Mouse (Mus musculus): ENCODE results near the gene Mapk11. TPM values are rescaled to one million over a fixed set of nuclear protein-coding genes. Genes with fewer than 3 reads are reported as not detected.

The Mapk11 gene
- polyA plus RNA-seq, 1 experiment = 9.1 TPM

DNA sequence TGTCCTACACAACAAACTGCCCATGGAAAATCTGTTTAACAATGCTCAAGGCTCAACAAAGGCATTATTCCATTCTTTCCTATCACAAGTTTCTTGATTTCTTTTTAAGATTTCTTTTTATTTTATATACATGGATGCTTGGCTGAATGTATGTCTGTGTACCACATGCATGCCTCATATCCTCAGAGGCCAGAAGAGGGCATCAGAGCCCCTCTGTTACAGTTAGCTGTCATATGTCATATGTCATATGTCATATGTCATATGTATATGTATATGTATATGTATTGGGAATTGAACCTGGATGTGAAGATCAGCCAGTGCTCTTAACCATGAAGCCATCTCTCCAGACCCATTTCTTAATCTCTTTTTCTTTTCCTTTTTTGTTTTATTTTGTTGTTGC, 31.4 kb downstream of the Mapk11 start:
- H3K4me2 ChIP-seq (ENCODE audit: low read depth) = no peak overlapping the region
- peaks cover 50% of the 10 kb centered on the region for H3K79me2 ChIP-seq (ENCODE audit: control insufficient read depth, insufficient read depth)
- H3K36me3 ChIP-seq (ENCODE audit: control insufficient read depth, insufficient read depth) = peaks cover 46% of the 10 kb centered on the region
- H3K4me3 ChIP-seq = no peak overlapping the region
- H3ac ChIP-seq (ENCODE audit: control insufficient read depth, insufficient read length) = no peak overlapping the region
- TF ChIP-seq CEBPB (IDR thresholded peaks at IDR 0.05; ENCODE audit: insufficient read depth, poor library complexity, severe bottlenecking) = no peak
- no peak for TF ChIP-seq MYOD1 (IDR thresholded peaks at IDR 0.05; ENCODE audit: control insufficient read depth in 1 of 3, insufficient read length in 2 of 3, low read depth in 2 of 3)
- no peak for TF ChIP-seq SRF (IDR thresholded peaks at IDR 0.05; ENCODE audit: control insufficient read depth, insufficient read length, low read depth)
- TF ChIP-seq MYOG (IDR thresholded peaks at IDR 0.05; ENCODE audit: control insufficient read depth in 1 of 3, insufficient read depth in 1 of 3, insufficient read length in 2 of 3, low read depth in 2 of 3) = no peak
- H3K27me3 ChIP-seq (ENCODE audit: control insufficient read depth, insufficient read depth, insufficient read length) = no peaks in the 10 kb centered on the region

DNA sequence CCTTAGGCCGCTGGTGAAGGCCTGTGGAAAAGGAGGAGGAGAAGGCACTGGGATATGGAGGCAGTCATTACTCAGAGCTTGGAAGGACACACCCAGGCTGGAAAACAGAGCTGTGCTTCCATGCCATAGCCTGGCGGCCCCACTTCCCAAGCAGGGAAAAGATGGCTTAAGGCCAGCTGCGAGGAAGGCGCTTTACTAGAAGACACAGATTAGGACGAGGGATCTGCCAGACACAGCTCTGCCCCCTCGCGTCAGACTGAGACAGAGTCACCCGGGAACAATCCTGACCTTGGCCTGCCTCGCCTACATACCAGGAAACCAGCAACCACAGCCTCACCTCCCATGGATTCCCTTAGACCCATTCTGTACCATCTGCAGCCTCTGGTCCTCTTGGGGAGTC, 39.3 kb downstream of the Mapk11 start:
- Histone ChIP-seq H3K4me2 (ENCODE audit: low read depth) (peak overlapping the region; percentile 22), H3K36me3 (ENCODE audit: control insufficient read depth, insufficient read depth) (peaks cover 45% of the 10 kb centered on the region), H3K27me3 (ENCODE audit: control insufficient read depth, insufficient read depth, insufficient read length) (no peaks in the 10 kb centered on the region), H3K4me3 (no peak overlapping the region), H3K79me2 (ENCODE audit: control insufficient read depth, insufficient read depth) (no peaks in the 10 kb centered on the region), H3ac (ENCODE audit: control insufficient read depth, insufficient read length) (no peak overlapping the region)
- TF ChIP-seq TCF12 (IDR thresholded peaks at IDR 0.05; ENCODE audit: insufficient read depth, poor library complexity, severe bottlenecking) (no peak), POLR2A (IDR thresholded peaks at IDR 0.05; ENCODE audit: insufficient read length, low read depth) (no peak), POLR2AphosphoS2 (IDR thresholded peaks at IDR 0.05; ENCODE audit: insufficient read length, low read depth) (peak; percentile 14), MYOG (IDR thresholded peaks at IDR 0.05; ENCODE audit: control insufficient read depth in 1 of 3, insufficient read depth in 1 of 3, insufficient read length in 2 of 3, low read depth in 2 of 3) (no peak), CEBPB (IDR thresholded peaks at IDR 0.05; ENCODE audit: insufficient read depth, poor library complexity, severe bottlenecking) (no peak), TCF3 (IDR thresholded peaks at IDR 0.05; ENCODE audit: insufficient read length, low read depth) (no peak), USF1 (IDR thresholded peaks at IDR 0.05; ENCODE audit: low read depth) (no peak), MYOD1 (IDR thresholded peaks at IDR 0.05; ENCODE audit: control insufficient read depth in 1 of 3, insufficient read length in 2 of 3, low read depth in 2 of 3) (no peak), MAX (IDR thresholded peaks at IDR 0.05; ENCODE audit: low read depth) (no peak), SRF (IDR thresholded peaks at IDR 0.05; ENCODE audit: control insufficient read depth, insufficient read length, low read depth) (peak; percentile 13), REST (IDR thresholded peaks at IDR 0.05; ENCODE audit: insufficient read depth, insufficient read length) (no peak)

DNA sequence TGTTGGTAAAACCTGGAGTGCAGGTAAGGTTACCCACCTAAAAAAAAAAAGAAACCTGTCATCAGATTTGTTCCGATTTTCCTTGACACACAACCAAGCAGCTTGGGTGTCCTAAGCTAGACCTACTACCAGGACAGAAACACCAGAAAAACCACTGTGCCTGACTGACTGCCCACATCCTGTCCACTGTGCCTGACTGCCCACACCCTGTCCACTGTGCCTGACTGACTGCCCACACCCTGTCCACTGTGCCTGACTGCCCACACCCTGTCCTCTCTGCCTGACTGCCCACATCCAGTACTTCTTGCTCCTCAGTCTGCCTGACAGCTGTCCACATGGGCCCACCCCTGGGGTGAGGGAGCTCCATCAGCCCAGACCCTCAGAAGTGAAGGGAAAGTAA, 42.5 kb downstream of the Mapk11 start:
- no peak overlapping the region for H3K4me3 ChIP-seq
- peaks cover 39% of the 10 kb centered on the region for H3K36me3 ChIP-seq (ENCODE audit: control insufficient read depth, insufficient read depth)
- H3K4me2 ChIP-seq (ENCODE audit: low read depth) = peak overlapping the region; percentile 10
- no peak overlapping the region for H3ac ChIP-seq (ENCODE audit: control insufficient read depth, insufficient read length)
- no peaks in the 10 kb centered on the region for H3K27me3 ChIP-seq (ENCODE audit: control insufficient read depth, insufficient read depth, insufficient read length)
- TF ChIP-seq TCF3 (IDR thresholded peaks at IDR 0.05; ENCODE audit: insufficient read length, low read depth) = no peak
- no peak for TF ChIP-seq CEBPB (IDR thresholded peaks at IDR 0.05; ENCODE audit: insufficient read depth, poor library complexity, severe bottlenecking)
- TF ChIP-seq MYOG (IDR thresholded peaks at IDR 0.05; ENCODE audit: control insufficient read depth in 1 of 3, insufficient read depth in 1 of 3, insufficient read length in 2 of 3, low read depth in 2 of 3) = peak in 1 of 3 experiments; percentile 48
- peak in 2 of 3 experiments; percentile 37 to 47 for TF ChIP-seq MYOD1 (IDR thresholded peaks at IDR 0.05; ENCODE audit: control insufficient read depth in 1 of 3, insufficient read length in 2 of 3, low read depth in 2 of 3)
- TF ChIP-seq POLR2AphosphoS2 (IDR thresholded peaks at IDR 0.05; ENCODE audit: insufficient read length, low read depth) = peak; percentile 41
- TF ChIP-seq POLR2A (IDR thresholded peaks at IDR 0.05; ENCODE audit: insufficient read length, low read depth) = no peak
- no peaks in the 10 kb centered on the region for H3K79me2 ChIP-seq (ENCODE audit: control insufficient read depth, insufficient read depth)

DNA sequence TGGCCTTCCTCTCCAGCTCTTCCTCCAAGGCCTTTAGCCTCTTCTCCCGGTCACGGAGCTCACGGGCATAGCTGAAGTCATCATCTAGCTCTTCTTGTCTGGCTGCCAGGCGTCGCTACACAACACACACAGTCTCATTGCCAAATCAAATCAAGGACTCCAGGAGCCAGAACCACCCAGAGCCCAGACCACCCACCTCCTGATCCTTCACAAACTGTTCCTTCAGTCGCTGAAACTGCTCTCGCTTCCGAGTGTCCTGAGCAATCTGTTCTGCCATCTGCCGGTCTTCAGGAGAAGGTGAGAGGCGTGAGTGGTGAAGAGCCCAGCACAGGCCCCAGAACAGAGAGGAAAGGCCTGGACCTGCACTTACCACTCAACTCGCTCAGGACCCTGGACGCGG, 43.4 kb downstream of the Mapk11 start:
- Histone ChIP-seq H3ac (ENCODE audit: control insufficient read depth, insufficient read length) (no peak overlapping the region), H3K79me2 (ENCODE audit: control insufficient read depth, insufficient read depth) (no peaks in the 10 kb centered on the region), H3K27me3 (ENCODE audit: control insufficient read depth, insufficient read depth, insufficient read length) (no peaks in the 10 kb centered on the region), H3K4me3 (no peak overlapping the region), H3K4me2 (ENCODE audit: low read depth) (no peak overlapping the region), H3K36me3 (ENCODE audit: control insufficient read depth, insufficient read depth) (peaks cover 37% of the 10 kb centered on the region)
- TF ChIP-seq POLR2A (IDR thresholded peaks at IDR 0.05; ENCODE audit: insufficient read length, low read depth) (no peak), E2F4 (IDR thresholded peaks at IDR 0.05; ENCODE audit: insufficient read depth) (no peak), MAX (IDR thresholded peaks at IDR 0.05; ENCODE audit: low read depth) (no peak), CEBPB (IDR thresholded peaks at IDR 0.05; ENCODE audit: insufficient read depth, poor library complexity, severe bottlenecking) (no peak), MYOD1 (IDR thresholded peaks at IDR 0.05; ENCODE audit: control insufficient read depth in 1 of 3, insufficient read length in 2 of 3, low read depth in 2 of 3) (no peak), POLR2AphosphoS2 (IDR thresholded peaks at IDR 0.05; ENCODE audit: insufficient read length, low read depth) (no peak), REST (IDR thresholded peaks at IDR 0.05; ENCODE audit: insufficient read depth, insufficient read length) (no peak), USF1 (IDR thresholded peaks at IDR 0.05; ENCODE audit: low read depth) (no peak), SRF (IDR thresholded peaks at IDR 0.05; ENCODE audit: control insufficient read depth, insufficient read length, low read depth) (no peak), TCF3 (IDR thresholded peaks at IDR 0.05; ENCODE audit: insufficient read length, low read depth) (no peak), TCF12 (IDR thresholded peaks at IDR 0.05; ENCODE audit: insufficient read depth, poor library complexity, severe bottlenecking) (no peak), MYOG (IDR thresholded peaks at IDR 0.05; ENCODE audit: control insufficient read depth in 1 of 3, insufficient read depth in 1 of 3, insufficient read length in 2 of 3, low read depth in 2 of 3) (no peak)

DNA sequence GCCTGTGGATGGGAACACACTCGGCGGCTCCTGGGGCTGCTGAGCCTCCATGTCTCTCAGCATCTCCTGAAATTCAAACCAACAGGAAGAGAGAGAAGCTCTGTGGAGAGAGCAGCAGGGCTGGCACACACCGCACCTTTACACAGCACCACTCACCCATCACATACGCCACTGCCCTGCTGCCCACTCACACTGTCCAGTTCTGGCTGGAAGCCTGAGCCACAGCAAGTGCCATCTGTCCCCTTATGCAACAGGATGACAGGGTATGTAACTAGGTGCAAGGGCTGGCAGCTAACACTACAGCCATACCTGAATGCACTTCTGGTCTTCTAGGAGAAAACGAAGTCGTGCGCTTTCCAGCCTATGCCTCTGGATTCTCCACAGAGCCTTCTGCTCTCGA, 45.0 kb downstream of the Mapk11 start:
- Histone ChIP-seq H3K4me3 (no peak overlapping the region), H3K27me3 (ENCODE audit: control insufficient read depth, insufficient read depth, insufficient read length) (no peaks in the 10 kb centered on the region), H3K36me3 (ENCODE audit: control insufficient read depth, insufficient read depth) (peaks cover 45% of the 10 kb centered on the region), H3K79me2 (ENCODE audit: control insufficient read depth, insufficient read depth) (no peaks in the 10 kb centered on the region), H3K4me2 (ENCODE audit: low read depth) (no peak overlapping the region), H3ac (ENCODE audit: control insufficient read depth, insufficient read length) (no peak overlapping the region)
- TF ChIP-seq MYOD1 (IDR thresholded peaks at IDR 0.05; ENCODE audit: control insufficient read depth in 1 of 3, insufficient read length in 2 of 3, low read depth in 2 of 3) (no peak), TCF12 (IDR thresholded peaks at IDR 0.05; ENCODE audit: insufficient read depth, poor library complexity, severe bottlenecking) (no peak), POLR2A (IDR thresholded peaks at IDR 0.05; ENCODE audit: insufficient read length, low read depth) (no peak), MAX (IDR thresholded peaks at IDR 0.05; ENCODE audit: low read depth) (no peak), TCF3 (IDR thresholded peaks at IDR 0.05; ENCODE audit: insufficient read length, low read depth) (no peak), SRF (IDR thresholded peaks at IDR 0.05; ENCODE audit: control insufficient read depth, insufficient read length, low read depth) (no peak), E2F4 (IDR thresholded peaks at IDR 0.05; ENCODE audit: insufficient read depth) (no peak), CEBPB (IDR thresholded peaks at IDR 0.05; ENCODE audit: insufficient read depth, poor library complexity, severe bottlenecking) (no peak), POLR2AphosphoS2 (IDR thresholded peaks at IDR 0.05; ENCODE audit: insufficient read length, low read depth) (no peak), USF1 (IDR thresholded peaks at IDR 0.05; ENCODE audit: low read depth) (no peak), REST (IDR thresholded peaks at IDR 0.05; ENCODE audit: insufficient read depth, insufficient read length) (no peak), MYOG (IDR thresholded peaks at IDR 0.05; ENCODE audit: control insufficient read depth in 1 of 3, insufficient read depth in 1 of 3, insufficient read length in 2 of 3, low read depth in 2 of 3) (no peak)

All from myocyte (in vitro differentiated cells).